Mouse (Mus musculus) kidney, adult 8-10 months (tissue): ENCODE measurements around the gene Srr.

Experiments used
- DNase-seq, 2 experiments: peaks; one replicate each; pipeline ENCODE4 v3.0.0; 2022

Srr gene

GRCm38 (mm10) chr11:74857756-74858155 lies 68.0 kb downstream of the Srr start:
- no peak for DNase-seq
